Mouse (Mus musculus): Measurements from ENCODE around the gene Cfap20. TPM values are rescaled to one million over a fixed set of nuclear protein-coding genes. Genes with fewer than 3 reads are reported as not detected.

Gene Cfap20
- total RNA-seq, 4 experiments from 2014 or later, result 52.7 to 60.3 (median 57.4) TPM

DNA sequence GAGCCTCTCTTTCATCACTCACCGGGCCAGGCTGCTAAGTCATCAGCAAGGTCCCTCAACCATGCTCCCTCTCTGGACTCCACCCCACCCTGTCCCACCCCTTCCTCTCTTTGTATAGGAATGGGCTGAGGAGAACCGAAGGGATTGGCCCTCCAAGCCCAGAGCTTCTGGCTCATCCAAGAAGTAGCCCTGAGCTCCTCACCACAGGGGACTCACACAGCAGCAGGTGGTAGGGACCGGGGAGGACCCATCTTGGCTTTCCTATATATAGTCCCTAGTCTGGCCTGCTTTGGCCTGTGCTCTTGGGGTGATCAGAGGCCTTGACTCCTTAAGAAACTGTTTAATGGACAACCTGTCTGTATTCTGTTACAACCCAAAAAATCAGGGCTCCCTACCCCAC is 60.2 kb downstream of the Cfap20 start:
- no peak for DNase-seq (ENCODE audit: low spot score in 2 of 2)

DNA sequence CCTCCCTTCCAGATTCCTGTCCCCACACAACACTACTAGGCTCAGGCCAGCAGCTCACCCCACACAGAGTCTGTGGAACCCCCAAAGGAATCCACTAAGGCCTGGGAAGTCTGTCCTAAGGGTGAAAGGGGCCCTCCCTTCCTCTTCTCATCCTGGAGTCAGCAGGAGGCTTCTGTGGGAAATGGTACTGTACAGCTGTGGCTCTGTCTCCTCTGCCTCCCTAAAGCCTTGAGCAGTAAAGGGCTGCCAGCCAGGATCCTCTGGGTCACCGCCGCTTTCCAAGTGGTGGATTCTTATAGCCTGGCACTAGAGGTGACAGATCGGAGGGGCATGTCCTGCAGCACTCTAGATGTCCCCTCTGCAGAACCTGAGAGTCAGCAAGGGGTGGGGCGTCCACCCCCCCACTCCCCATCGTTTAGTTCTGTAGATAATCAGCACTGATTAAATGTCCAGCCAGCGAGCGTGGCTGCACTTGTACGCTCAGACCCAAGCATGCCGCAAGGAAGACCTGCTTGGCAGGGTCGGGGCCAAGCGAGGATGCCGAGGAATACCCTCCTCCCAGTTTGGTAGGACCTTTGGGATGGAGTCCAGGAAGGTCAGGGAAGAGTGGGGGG is 61.2 kb downstream of the Cfap20 start:
- no peak for DNase-seq (ENCODE audit: low spot score in 2 of 2)

Other genes with a start within 250 kb of the Cfap20 start
- 10 to 100 TPM; 52.8 to 71.1 (median 56.8) TPM for gene Kifc3, start 232.1 kb downstream of the Cfap20 start, total RNA-seq (2022)
- gene Cngb1, start 128.3 kb downstream of the Cfap20 start, total RNA-seq (2022), result under 1 TPM; 0.25 to 0.53 (median 0.49) TPM
- gene Tepp, start 124.3 kb downstream of the Cfap20 start, total RNA-seq (2022), result not detected
- gene Zfp319, start 102.9 kb downstream of the Cfap20 start, total RNA-seq (2022), result 10 to 100 TPM; 14.7 to 16.3 (median 15.3) TPM
- gene Usb1, start 102.6 kb downstream of the Cfap20 start, total RNA-seq (2022), result 10 to 100 TPM; 11.4 to 13.8 (median 12.2) TPM
- 10 to 100 TPM; 16.0 to 17.9 (median 16.8) TPM for gene Mmp15, start 82.6 kb downstream of the Cfap20 start, total RNA-seq (2022)
- gene Csnk2a2, start 55.2 kb upstream of the Cfap20 start, total RNA-seq (2022), result 10 to 100 TPM; 71.1 to 85.2 (median 78.2) TPM
- 1 to 10 TPM; 2.2 to 4.2 (median 3.4) TPM for gene Ccdc113, start 99.2 kb upstream of the Cfap20 start, total RNA-seq (2022)
- gene Prss54, start 141.5 kb upstream of the Cfap20 start, total RNA-seq (2022), result not detected
- 1 to 10 TPM; 2.0 to 3.0 (median 2.7) TPM for gene Gins3, start 198.6 kb upstream of the Cfap20 start, total RNA-seq (2022)
- gene Ndrg4, start 242.1 kb upstream of the Cfap20 start, total RNA-seq (2022), result 1,000 to 10,000 TPM; 1,680 to 1,868 (median 1,803) TPM

Measured in left cerebral cortex, adult 8-10 months (tissue).